Mouse (Mus musculus) A20 (cell line): ENCODE data around the gene Mctp1.

ENCODE experiments used
- DNase-seq: peaks from one replicate; pipeline ENCODE4 v3.0.0-alpha.2; 2011; ENCODE audit warnings: low read depth, low spot score

The Mctp1 gene

GRCm38 (mm10) chr13:76611499-76611898, 227.2 kb downstream of the Mctp1 start:
- no peak for DNase-seq

GRCm38 (mm10) chr13:76620111-76620510, 235.8 kb downstream of the Mctp1 start:
- DNase-seq = no peak

- no peak for DNase-seq
These were observed 236.2 kb downstream of the Mctp1 start for GRCm38 (mm10) chr13:76620525-76620924.

DNA sequence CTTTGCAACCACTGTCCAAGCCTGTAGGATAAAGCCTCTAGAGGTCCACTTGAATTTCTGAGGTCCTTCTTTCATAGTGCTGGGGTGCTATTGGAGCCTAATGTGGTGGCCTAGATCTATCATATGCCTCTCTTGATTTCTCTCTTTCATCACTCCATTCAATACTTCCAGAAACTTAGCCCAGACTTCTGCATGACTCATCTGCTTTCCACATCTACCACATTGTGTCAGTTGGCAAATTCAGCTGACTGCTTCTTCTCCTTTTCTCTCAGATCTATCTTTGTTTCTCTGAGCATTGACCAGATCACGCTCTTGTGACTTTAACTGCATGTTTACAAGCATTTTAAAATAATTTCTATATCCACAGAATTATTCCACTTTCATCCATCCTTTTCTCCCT, 249.4 kb downstream of the Mctp1 start:
- no peak for DNase-seq

DNA sequence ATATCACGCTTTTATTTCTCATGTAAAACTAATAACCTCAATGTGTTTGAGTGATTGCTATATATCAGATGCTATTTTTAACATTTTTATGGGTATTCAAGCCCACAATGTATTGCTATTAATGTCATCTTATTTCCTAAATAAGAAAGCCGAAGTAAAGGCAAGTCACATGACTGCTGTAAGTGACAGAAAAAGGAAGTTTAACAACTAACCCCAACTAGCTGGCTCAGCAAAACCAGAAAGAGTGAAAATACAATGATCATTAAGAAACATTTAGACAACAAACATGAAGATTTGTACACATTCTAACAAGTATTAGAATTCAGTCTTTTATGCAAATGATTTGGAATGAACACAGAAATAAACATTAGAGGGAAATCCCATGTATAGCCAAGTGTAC, 253.9 kb downstream of the Mctp1 start:
- DNase-seq = no peak

GRCm38 (mm10) chr13:76659523-76659922, 275.2 kb downstream of the Mctp1 start:
- DNase-seq = no peak

GRCm38 (mm10) chr13:76681286-76681685, 297.0 kb downstream of the Mctp1 start:
- peak; percentile 31 for DNase-seq

- peak; percentile 5 for DNase-seq
These were observed 305.0 kb downstream of the Mctp1 start for GRCm38 (mm10) chr13:76689349-76689748.

DNA sequence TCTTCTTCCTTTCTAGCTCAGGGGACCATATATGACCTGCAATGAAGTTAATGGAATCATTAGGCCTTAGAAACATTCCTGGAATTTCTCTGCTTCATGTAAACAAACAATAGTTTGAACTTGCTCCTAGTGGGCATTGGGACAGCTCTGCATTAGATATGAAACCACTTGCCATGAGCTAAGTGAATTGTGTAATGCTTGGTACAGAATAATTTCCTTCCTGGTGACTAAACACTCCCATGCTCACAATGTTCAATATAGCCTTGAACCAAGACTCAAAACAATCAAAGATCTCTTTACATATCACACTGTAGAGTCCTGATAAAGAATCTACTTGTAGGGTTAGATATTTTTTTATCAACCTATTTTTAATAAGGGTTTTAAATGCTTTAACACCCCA, 305.8 kb downstream of the Mctp1 start:
- no peak for DNase-seq

GRCm38 (mm10) chr13:76690697-76691096, 306.4 kb downstream of the Mctp1 start:
- DNase-seq = no peak

- DNase-seq = no peak
These were observed 349.7 kb downstream of the Mctp1 start for GRCm38 (mm10) chr13:76734013-76734412.

DNA sequence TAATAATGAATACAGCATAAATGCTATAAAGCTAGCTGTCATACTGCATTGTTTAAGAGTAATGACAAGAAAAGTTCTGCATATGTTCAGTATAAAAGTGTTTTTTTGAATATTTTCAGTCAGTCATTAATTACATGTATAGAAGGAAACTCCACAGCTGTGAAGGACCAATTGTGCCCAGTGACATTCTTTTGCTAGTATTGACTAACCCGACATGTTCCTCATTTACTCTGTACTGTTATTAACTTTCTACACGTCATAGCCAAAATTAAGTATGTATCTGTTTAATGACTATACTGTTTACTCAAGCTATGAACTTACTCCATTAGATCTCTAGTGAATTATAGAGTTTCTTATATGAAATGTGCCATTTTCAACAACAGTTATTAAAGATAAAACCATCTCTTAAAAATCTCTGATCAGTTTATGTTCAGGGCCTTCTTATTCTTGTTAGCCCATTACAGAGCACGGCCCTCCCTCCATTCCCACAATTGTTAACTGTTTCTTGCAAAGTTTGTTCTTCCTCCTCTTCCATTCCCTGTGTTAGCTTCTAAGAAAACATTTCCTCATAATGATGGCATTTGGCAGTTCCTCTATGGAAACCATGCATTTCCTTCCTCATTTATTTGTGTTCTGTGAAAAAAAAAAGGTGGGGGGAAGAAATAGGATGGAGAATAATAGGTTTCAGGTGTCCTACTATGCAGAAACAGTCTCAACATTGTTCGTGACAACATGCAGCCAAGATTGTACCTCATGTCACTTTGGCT, 366.5 kb downstream of the Mctp1 start:
- DNase-seq = no peak

DNA sequence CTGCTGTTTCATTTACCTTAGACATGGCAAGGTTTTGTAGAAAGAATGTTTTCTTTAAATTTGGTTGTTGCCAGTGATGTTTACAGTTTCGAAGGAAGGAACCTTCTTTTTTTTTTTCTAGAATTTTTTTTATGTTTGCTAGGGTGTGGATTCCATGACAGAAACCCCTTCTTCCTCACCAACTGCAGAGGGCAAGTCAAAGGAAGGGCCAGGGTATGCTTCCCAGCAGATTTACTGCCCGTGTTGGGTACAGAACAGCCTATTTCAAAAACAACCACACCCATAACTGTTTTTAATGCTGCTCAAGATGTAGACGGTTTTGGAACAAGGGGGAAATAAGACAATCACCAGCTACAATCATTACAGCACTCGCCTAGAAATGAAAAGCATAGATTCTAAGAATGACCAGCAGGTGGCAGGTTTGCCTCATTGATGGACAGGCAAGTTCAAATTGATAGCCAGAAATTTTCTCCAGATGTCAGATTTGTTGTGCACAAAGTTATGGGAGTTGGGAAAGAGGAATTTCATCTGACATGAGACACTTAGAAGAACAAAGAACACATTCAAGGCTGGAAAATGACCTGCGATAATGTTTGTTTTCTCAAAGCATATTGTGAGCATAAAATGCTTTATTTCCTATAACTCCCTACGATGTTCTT, 375.6 kb downstream of the Mctp1 start:
- peak; percentile 47 for DNase-seq

- no peak for DNase-seq
These were observed 415.3 kb downstream of the Mctp1 start for GRCm38 (mm10) chr13:76799662-76800061.

- no peak for DNase-seq
These were observed 416.8 kb downstream of the Mctp1 start for GRCm38 (mm10) chr13:76801126-76801632.

DNA sequence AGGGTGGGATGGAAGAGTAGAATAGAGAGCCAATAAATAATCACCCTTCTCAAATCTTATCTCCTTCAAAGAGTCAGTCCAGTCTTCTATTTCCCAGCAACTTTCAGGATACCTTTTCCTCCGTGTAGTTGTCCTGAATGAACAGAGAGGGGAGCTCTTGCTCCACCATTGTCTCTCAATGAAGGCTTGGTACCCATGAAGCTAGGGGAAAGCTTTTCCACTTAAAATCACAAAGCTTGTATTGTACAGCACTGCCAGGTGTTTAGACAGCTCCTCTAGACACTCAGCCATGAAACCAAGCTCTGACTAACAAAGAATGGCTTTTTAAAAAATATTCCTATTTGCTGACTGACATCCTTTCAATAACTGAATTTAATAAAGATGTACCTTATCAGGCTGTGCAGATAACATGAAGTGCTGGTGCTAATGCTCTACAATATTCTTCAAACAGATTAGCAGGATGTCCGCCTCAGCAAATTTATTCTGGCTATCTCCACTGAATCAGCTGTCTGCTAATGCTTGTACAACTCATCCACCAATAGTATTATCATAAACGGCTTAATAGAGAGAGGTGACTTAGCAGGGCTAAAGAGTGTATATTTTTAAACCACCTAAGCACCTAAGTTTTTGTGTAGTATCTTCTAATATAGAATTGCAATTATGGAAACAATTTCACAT, 417.9 kb downstream of the Mctp1 start:
- peak; percentile 28 for DNase-seq

GRCm38 (mm10) chr13:76802926-76803325, 418.6 kb downstream of the Mctp1 start:
- no peak for DNase-seq

DNA sequence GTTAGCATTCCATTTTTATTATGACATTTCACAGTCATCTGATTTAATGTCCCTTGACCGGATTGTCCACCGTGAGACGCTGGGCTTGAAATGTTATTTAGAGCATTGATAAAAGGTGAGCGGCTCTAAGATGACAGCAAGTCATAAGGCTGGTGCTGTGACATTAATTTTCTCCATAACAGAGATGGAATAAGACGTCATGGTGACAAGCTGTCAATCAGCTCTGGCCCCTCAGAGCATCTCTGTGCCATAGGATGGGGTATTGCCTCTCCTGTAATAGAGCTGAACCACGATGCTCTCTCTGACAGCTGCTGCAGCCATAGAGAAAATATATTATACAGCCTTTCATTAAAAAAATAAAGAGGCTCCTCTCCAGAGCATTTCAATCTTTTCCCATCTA, 419.5 kb downstream of the Mctp1 start:
- no peak for DNase-seq

- DNase-seq = no peak
These were observed 424.6 kb downstream of the Mctp1 start for GRCm38 (mm10) chr13:76808871-76809390.

DNA sequence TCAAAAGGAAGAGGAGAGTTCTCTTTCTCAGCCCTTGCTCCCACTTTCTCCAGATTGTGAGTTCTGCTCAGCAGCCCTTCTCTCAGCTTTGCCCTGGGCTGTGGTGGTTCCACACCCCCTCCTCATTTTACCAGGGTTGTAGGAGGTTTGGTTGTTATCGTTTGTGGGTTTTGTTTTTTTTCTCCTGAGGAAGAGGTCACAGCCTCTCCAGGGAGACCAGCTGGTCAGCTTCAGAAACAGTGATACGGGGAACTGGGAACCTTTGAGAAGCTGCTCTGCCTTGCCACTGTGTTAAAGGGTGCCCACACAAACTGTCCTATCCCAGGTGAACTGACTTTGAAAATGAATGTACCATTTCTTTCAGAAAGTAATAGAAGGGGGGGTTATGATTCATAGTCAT, 425.5 kb downstream of the Mctp1 start:
- peak; percentile 5 for DNase-seq

- DNase-seq = peak; percentile 22
These were observed 426.2 kb downstream of the Mctp1 start for GRCm38 (mm10) chr13:76810496-76810939.

DNA sequence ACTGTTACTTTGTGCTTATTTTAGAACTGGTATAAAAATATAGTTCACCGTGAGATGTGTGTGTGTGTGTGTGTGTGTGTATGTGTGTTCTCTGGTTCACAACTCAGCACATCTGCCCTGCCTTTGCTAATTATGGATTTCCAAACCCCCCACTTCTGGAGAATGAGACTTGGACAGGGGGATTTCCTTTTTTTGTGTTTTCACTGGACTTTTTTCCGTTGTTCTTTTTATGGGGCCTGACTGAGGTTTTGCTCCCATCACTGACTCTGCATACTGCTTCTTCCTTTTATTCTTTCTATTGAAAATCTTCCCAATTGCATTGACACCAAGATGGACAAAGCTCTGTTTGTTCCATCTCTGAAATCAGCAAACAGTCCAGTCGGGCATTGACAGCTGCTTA, 438.7 kb downstream of the Mctp1 start:
- DNase-seq = no peak
